ENCODE assay signal across 8 mouse cellular contexts in genomic region chr5:101764554-101765347, GRCm38 (mm10). TPM values are rescaled to one million over a fixed set of nuclear protein-coding genes. Genes with fewer than 3 reads are reported as not detected.
DNase-seq lines count a peak whose midpoint lies in the region; ATAC-seq and TF ChIP-seq lines count a peak whose summit lies in the region.

Gene Cds1, plus strand, starts transcription at chr5:101765130.

- H3K9me3 ChIP-seq in hindbrain, postnatal 0 days (ENCODE audit: low read length) = no peaks in the 10 kb centered on the region

- H3K4me3 ChIP-seq in hindbrain, postnatal 0 days (ENCODE audit: low read length) = peak within 1 kb of the TSS; percentile 76

- peak within 1 kb of the TSS; percentile 60 for H3K9ac ChIP-seq in hindbrain, postnatal 0 days (replicated peaks; ENCODE audit: low read length)

- H3K4me2 ChIP-seq in hindbrain, postnatal 0 days (ENCODE audit: low read depth, low read length) = peak within 1 kb of the TSS; percentile 99

- H3K36me3 ChIP-seq in hindbrain, postnatal 0 days (ENCODE audit: insufficient read depth, low read length) = no peaks in the 10 kb centered on the region

- DNase-seq in adrenal gland, adult 2 months = peak; percentile 91
- peak; percentile 65 for DNase-seq in gastrocnemius, postnatal 10 days
- DNase-seq in hindbrain, postnatal 0 days (ENCODE audit: low spot score) = peak; percentile 86
- peak; percentile 68 to 80 for DNase-seq in left cerebral cortex, adult 9 months (ENCODE audit: low spot score in 2 of 2)
- peak; percentile 85 to 86 for DNase-seq in right cerebral cortex, postnatal 10 days (ENCODE audit: low spot score in 2 of 2)
- DNase-seq in urinary bladder, postnatal 14 days (ENCODE audit: low spot score) = peak; percentile 89

- H3K27ac ChIP-seq in hindbrain, postnatal 0 days = no peak within 1 kb of the TSS

- peak; percentile 39 for ATAC-seq in common myeloid progenitor, adult 5-6 weeks (replicated peaks; ENCODE audit: low read depth, poor library complexity, severe bottlenecking)
- peak; percentile 90 for ATAC-seq in hindbrain, postnatal 0 days
- peak; percentile 62 for ATAC-seq in megakaryocyte, adult 5-6 weeks (ENCODE audit: poor library complexity, severe bottlenecking)

- no peaks in the 10 kb centered on the region for H3K4me1 ChIP-seq in hindbrain, postnatal 0 days (ENCODE audit: insufficient read depth, low read length)

- peaks cover 18% of the 10 kb centered on the region for H3K27me3 ChIP-seq in hindbrain, postnatal 0 days (ENCODE audit: insufficient read depth, low read length)

- TF ChIP-seq CTCF in hindbrain, postnatal 0 days (IDR thresholded peaks at IDR 0.05; ENCODE audit: low read depth) = no peak

- WGBS in hindbrain, postnatal 0 days = 2% methylated on average over 62 of the region's 91 CpGs

RNA-seq across cellular contexts. Expression of gene Cds1, which starts in this region (rescaled TPM):
- total RNA-seq in adrenal gland, adult 2 months (2021) = 1 to 10 TPM; 6.6 to 8.6 TPM
- 4.3 and 6.2 TPM in 2 replicates for polyA plus RNA-seq in adrenal gland, adult 2 months (2012; rRNA removed)
- 3.6 and 5.3 TPM in 2 replicates for total RNA-seq in common myeloid progenitor, adult 5-6 weeks (2017)
- 1 to 10 TPM; 1.4 to 1.5 TPM for total RNA-seq in gastrocnemius, postnatal 10 days (2021)
- total RNA-seq in hindbrain, postnatal 0 days (2014; rRNA removed) = 20.2 TPM in 2 replicates
- polyA plus RNA-seq in hindbrain, postnatal 0 days (2015; fragmentation: Nextera tagmentation; extraction: Ambion mirVana) = 11.1 and 12.1 TPM in 2 replicates
- total RNA-seq in megakaryocyte, adult 5-6 weeks (2015) = 8.3 and 10.2 TPM in 2 replicates
- 6.8 TPM in 2 replicates for total RNA-seq in megakaryocyte, adult 5-6 weeks (2017)

Comparison
In these comparisons a context has a peak if more than half of its experiments do, and no peak if none do; other contexts are left out.
1. ATAC-seq: peak in every context shown above with its lines; median percentile 90 in hindbrain, postnatal 0 days; 62 in megakaryocyte, adult 5-6 weeks; 39 in common myeloid progenitor, adult 5-6 weeks.